Mouse (Mus musculus) effector memory CD4-positive, alpha-beta T cell, adult 7 months (primary cell): ENCODE data around the gene 9530053A07Rik. TPM values are rescaled to one million over a fixed set of nuclear protein-coding genes. Genes with fewer than 3 reads are reported as not detected.

Experiments used
- polyA plus RNA-seq: library from polyadenylated mRNA; unstranded; fragments of 100-300 nt; shearing (Covaris generic); gene quantifications from one replicate; pipeline ENCODE4 v1.2.1, GENCODE M21; 2017

The 9530053A07Rik gene
- polyA plus RNA-seq: 0.10 TPM

GRCm38 (mm10) chr7:28129166-28129565, at the start of gene 9530053A07Rik:
TSS of gene 9530053A07Rik (plus strand) at chr7:28129466.

GRCm38 (mm10) chr7:28169489-28170422, 40.5 kb downstream of the 9530053A07Rik start, which contains the start of gene Fbl:
TSS of gene Fbl (plus strand) at chr7:28169710.

GRCm38 (mm10) chr7:28179228-28179627, 50.0 kb downstream of the 9530053A07Rik start, which contains the start of gene Dyrk1b:
TSS of gene Dyrk1b (plus strand) at chr7:28179469.

Other genes starting within 250 kb of the 9530053A07Rik start
- 3.7 TPM for gene Zfp974, start 200.0 kb upstream of the 9530053A07Rik start, polyA plus RNA-seq
- gene Zfp780b, start 150.3 kb upstream of the 9530053A07Rik start, polyA plus RNA-seq: 7.3 TPM
- 8.1 TPM for gene Zfp850, start 115.4 kb upstream of the 9530053A07Rik start, polyA plus RNA-seq
- 151 TPM for gene Psmc4, start 79.4 kb upstream of the 9530053A07Rik start, polyA plus RNA-seq
- 0.55 TPM for gene Fcgbp, start 58.2 kb upstream of the 9530053A07Rik start, polyA plus RNA-seq
- 180 TPM for gene Fbl, start 40.2 kb downstream of the 9530053A07Rik start, polyA plus RNA-seq
- gene Dyrk1b, start 50.0 kb downstream of the 9530053A07Rik start, polyA plus RNA-seq: 10.2 TPM
- gene Eid2, start 138.4 kb downstream of the 9530053A07Rik start, polyA plus RNA-seq: 13.7 TPM
- gene Eid2b, start 148.3 kb downstream of the 9530053A07Rik start, polyA plus RNA-seq: 0.79 TPM
- 0.40 TPM for gene Selenov, start 161.7 kb downstream of the 9530053A07Rik start, polyA plus RNA-seq
- gene Dll3, start 172.8 kb downstream of the 9530053A07Rik start, polyA plus RNA-seq: not detected
- 51.7 TPM for gene Timm50, start 182.6 kb downstream of the 9530053A07Rik start, polyA plus RNA-seq
- gene Supt5, start 209.3 kb downstream of the 9530053A07Rik start, polyA plus RNA-seq: 172 TPM
- 871 TPM for gene Rps16, start 221.2 kb downstream of the 9530053A07Rik start, polyA plus RNA-seq
- 21.7 TPM for gene Plekhg2, start 243.1 kb downstream of the 9530053A07Rik start, polyA plus RNA-seq